Comparison of ENCODE assay signal across 8 mouse cellular contexts in the genomic region with DNA sequence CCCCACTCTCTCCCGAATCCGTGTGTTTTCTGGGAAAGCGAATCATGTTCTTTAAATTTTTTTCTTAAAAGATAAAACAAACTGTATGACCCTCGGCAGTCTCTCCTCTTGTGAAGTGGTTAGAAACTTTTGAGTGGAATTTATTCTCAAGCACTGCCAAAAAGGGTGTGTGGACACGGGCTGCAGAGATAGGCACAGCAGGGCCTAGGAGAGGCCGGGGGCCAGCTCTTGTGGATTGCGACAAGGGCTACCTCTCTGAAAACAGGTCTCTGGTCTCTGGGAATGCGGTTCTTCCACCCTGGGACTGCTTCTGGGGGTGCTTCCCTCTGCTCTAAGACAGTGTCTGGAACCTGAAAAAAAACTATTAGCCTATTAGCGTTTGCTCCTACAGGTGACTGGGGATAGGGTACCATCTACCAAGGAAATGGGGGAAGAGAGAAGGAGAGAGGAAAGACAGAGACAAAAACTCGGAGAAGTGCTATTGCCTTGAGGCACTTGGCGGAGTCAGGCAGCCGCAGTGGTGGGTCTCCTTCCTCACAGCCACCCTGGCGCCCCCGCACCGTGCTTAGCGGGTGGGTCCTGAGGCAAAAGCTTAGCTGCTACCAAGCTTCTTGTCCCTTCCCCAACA. TPM values are rescaled to one million over a fixed set of nuclear protein-coding genes. Genes with fewer than 3 reads are reported as not detected.
DNase-seq lines count a peak whose midpoint lies in the region; ATAC-seq lines count a peak whose summit lies in the region.

No protein-coding gene starts in this region.

- H3K27me3 ChIP-seq in hindbrain, embryonic 14.5 days (ENCODE audit: control insufficient read depth, insufficient read depth, low read length) = peaks cover 4% of the 10 kb centered on the region; the same call in 1 of the 2 replicates

- H3K27ac ChIP-seq in hindbrain, embryonic 14.5 days = peak overlapping the region; percentile 84
- peak overlapping the region; percentile 91 for H3K27ac ChIP-seq in macrophage

- intact Hi-C loops in heart, postnatal 25 days (cut with DNase I) = loop anchor here (2.0 to 10.0 kb wide), 6 partner anchors 14 to 1408 kb away; no protein-coding TSS in a partner anchor

- H3K4me3 ChIP-seq in hindbrain, embryonic 14.5 days (replicated peaks; ENCODE audit: low read length) = peak overlapping the region; percentile 52
- H3K4me3 ChIP-seq in macrophage (ENCODE audit: inconsistent target) = peak overlapping the region; percentile 83

- peak; percentile 92 for DNase-seq in heart, adult 11 months
- DNase-seq in heart, postnatal 25 days (ENCODE audit: low spot score) = no peak
- peak; percentile 12 for DNase-seq in adipocyte (ENCODE audit: low spot score)
- DNase-seq in hindbrain, embryonic 14.5 days (ENCODE audit: low spot score) = no peak
- DNase-seq in gastrocnemius, postnatal 10 days = no peak
- no peak for DNase-seq in layer of hippocampus, adult 9-10 months (ENCODE audit: low spot score)
- DNase-seq in Muller cell, postnatal 12 days (ENCODE audit: inconsistent ontology term) = no peak

- peak overlapping the region; percentile 98 for H3K4me2 ChIP-seq in hindbrain, embryonic 14.5 days (replicated peaks)

- peak overlapping the region; percentile 75 for H3K9ac ChIP-seq in hindbrain, embryonic 14.5 days

- 4% methylated on average over 16 of the region's 16 CpGs for WGBS in hindbrain, embryonic 14.5 days
- 31% methylated on average over 16 of the region's 16 CpGs for WGBS in macrophage (ENCODE audit: missing documents)

- peaks cover 71% of the 10 kb centered on the region for H3K79me2 ChIP-seq in macrophage (ENCODE audit: inconsistent target)

- ATAC-seq in hindbrain, embryonic 14.5 days (ENCODE audit: low FRiP score) = no peak

- H3K36me3 ChIP-seq in hindbrain, embryonic 14.5 days (replicated peaks; ENCODE audit: control insufficient read depth, insufficient read depth) = no peaks in the 10 kb centered on the region
- H3K36me3 ChIP-seq in macrophage (ENCODE audit: inconsistent target) = peaks cover 1% of the 10 kb centered on the region; the same call in 1 of the 2 replicates

- H3K9me3 ChIP-seq in hindbrain, embryonic 14.5 days (ENCODE audit: control insufficient read depth, low read length) = no peaks in the 10 kb centered on the region

- peaks cover 21% of the 10 kb centered on the region for H3K4me1 ChIP-seq in hindbrain, embryonic 14.5 days (replicated peaks; ENCODE audit: control insufficient read depth, insufficient read depth, low read length)

RNA-seq across cellular contexts. Expression of a gene that starts 1.9 kb away (rescaled TPM):
- total RNA-seq in heart, postnatal 25 days (2021) = 10 to 100 TPM; 27.6 to 33.6 TPM
- 34.1 and 34.5 TPM in 2 replicates for polyA plus RNA-seq in hindbrain, embryonic 14.5 days (2014; fragmentation: Nextera tagmentation; extraction: Ambion mirVana)
- total RNA-seq in macrophage (2018; cell fraction: chromatin; rRNA removed) = 1,000 to 10,000 TPM in 6 of 26 experiments, 100 to 1,000 TPM in 20; 275 to 1,404 (median 593) TPM
- total RNA-seq in macrophage (2018; cell fraction: cytosol; rRNA removed) = 100 to 1,000 TPM; 170 to 422 (median 277) TPM
- 1,000 to 10,000 TPM in 1 of 26 experiments, 100 to 1,000 TPM in 25; 397 to 1,005 (median 731) TPM for total RNA-seq in macrophage (2018; cell fraction: nucleus; rRNA removed)
- 145 to 272 TPM (median 160 TPM) in 3 replicates for polyA plus RNA-seq in macrophage (2018)
- total RNA-seq in gastrocnemius, postnatal 10 days (2021) = 10 to 100 TPM; 16.1 to 30.9 TPM

Comparison
In these comparisons a context has a peak if more than half of its experiments do, and no peak if none do; other contexts are left out.
1. DNase-seq: peak in heart, adult 11 months (single experiment) and adipocyte (single experiment); none in heart, postnatal 25 days (single experiment), hindbrain, embryonic 14.5 days (single experiment), gastrocnemius, postnatal 10 days (single experiment), layer of hippocampus, adult 9-10 months (single experiment) and Muller cell, postnatal 12 days (single experiment).